Mouse (Mus musculus) monocyte, adult 5-6 weeks (primary cell): ENCODE results near the gene Pank4. TPM values are rescaled to one million over a fixed set of nuclear protein-coding genes. Genes with fewer than 3 reads are reported as not detected.

ENCODE experiments used
- ATAC-seq: fragments of 153-309, 156-312 bp; replicated peaks from 2 replicates; pipeline ENCODE4 v1.8.0; 2017; ENCODE audit warnings: mild to moderate bottlenecking; ENCODE audit not compliant: low TSS enrichment, insufficient number of reproducible peaks, severe bottlenecking, poor library complexity, low FRiP score
- total RNA-seq: library from RNA; stranded (forward); fragments of 200-1000, 200-491, 200-594 nt; gene quantifications from 3 replicates; pipeline ENCODE4 v1.2.3, GENCODE M21; 2017

The Pank4 gene
- total RNA-seq, 1 experiment from 2014 or later: 26.6 TPM

DNA sequence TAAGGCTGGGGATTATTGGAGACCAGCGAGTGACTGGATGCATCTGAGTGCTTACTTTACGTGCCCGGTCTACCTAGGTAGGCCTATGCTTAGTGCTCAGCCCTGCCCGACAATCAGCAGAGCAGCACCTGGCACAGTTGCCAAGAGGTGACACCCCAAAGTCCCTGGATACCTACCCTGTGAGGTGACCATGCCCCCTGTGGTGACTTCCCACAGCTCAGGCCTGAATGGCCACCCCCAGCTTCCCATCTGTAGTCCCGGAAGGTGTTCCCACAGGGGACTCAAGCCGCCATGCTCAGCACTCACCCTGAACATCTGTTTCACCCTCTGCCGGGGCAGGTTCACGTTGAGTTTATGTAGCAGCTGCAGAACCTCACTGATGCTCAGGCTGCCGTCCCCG, 42.4 kb downstream of the Pank4 start:
- ATAC-seq: no peak

GRCm38 (mm10) chr4:155007641-155008040, 43.7 kb downstream of the Pank4 start:
- no peak for ATAC-seq

- ATAC-seq: no peak
Observed at GRCm38 (mm10) chr4:155008075-155008474, 44.2 kb downstream of the Pank4 start.

DNA sequence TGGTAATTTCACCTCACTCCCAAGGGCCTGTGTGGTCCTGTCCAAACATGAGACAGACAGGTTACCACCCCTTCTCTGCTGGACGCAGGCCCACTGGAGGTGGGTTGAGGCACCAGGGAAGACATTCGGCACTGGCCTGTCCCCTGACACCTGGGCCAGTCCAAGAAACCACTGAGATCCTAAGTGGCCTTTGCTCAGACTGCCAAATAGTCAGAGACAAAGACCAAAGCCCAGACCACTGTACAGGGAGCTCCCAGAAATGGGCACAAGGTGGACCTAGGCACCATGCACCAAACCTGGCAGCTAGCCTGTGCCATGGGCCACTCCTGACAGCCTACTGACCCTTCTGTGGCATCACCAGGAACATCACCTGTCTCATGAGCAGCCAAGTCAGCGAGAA, 45.3 kb downstream of the Pank4 start:
- no peak for ATAC-seq

DNA sequence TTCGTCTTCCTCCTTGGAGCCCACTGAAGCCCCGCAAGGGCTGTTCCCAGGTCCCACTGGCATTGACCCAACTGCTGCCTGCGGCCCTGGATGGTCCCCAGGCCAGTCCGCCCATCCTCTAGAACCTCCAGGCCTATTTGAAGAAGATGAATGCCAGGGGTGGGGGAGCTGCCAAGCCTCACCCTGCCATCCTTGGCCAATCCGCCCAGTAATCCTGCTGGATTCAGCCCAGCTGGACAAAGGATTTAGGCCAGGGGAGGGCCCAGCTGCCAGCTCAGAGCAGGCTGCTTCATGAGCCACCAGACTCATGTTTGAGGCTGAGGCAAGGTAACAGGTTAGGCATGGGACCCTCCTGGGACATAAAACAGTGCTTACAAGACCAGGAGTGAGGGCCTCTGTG, 46.9 kb downstream of the Pank4 start:
- ATAC-seq: no peak

GRCm38 (mm10) chr4:155011312-155012025, 47.5 kb downstream of the Pank4 start:
- no peak for ATAC-seq

- ATAC-seq: no peak
Observed at GRCm38 (mm10) chr4:155012115-155012514, 48.2 kb downstream of the Pank4 start.

DNA sequence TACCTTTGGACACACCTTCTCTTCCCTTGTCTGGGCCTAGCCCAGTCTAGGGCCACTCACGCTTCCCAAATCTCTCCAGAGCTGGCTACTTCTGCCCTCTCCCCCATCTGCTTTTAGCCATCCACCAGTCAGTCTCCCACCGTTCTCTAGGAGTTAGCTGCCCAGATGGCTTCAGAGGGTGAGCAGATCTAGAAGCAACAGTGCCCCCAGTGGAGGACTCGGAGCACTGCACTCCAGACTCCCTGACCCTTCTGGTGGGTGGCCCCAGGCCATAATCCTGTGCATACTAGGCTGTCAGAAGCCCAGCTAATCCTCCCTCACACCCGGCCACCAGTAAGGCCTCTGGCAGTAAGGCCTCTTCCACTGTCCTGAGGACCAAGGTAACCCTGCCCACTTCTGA, 48.9 kb downstream of the Pank4 start:
- peak; percentile 78 for ATAC-seq

GRCm38 (mm10) chr4:155014244-155014643, 50.3 kb downstream of the Pank4 start:
- ATAC-seq: no peak

- ATAC-seq: no peak
Observed at GRCm38 (mm10) chr4:155014791-155015190, 50.9 kb downstream of the Pank4 start.

GRCm38 (mm10) chr4:155015550-155015949, 51.6 kb downstream of the Pank4 start:
- no peak for ATAC-seq

- no peak for ATAC-seq
Observed at GRCm38 (mm10) chr4:155016807-155017206, 52.9 kb downstream of the Pank4 start.

DNA sequence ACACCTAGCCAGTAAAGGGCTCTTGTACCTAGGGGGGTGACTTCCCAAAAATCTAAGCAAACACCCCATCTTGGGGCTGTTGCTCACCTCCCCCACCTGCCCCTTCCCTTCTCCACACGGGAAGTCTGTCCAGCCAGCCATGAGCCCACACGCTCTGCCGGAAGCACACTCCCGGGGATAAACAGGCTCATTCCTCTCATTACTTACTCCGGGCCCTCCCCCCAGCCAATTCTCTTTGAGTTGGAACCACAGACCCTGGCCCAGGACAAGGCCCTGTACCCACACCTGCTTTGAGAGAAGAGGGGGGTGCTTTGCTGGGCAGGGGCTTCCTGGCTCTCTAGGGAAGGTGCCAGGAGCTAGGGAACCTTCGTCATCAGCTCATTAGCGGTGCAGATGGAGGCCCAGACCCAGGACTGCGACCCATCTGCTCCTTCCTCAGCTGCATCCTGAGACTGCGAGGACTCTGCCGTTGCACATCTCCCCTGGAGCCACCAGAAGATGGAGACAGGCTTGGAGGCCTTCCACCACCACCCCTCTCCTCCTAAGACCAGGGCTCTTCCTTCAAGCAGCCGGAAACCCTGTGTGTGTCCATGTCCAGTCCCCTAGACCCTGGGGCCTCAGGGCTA, 53.4 kb downstream of the Pank4 start:
- ATAC-seq: no peak

DNA sequence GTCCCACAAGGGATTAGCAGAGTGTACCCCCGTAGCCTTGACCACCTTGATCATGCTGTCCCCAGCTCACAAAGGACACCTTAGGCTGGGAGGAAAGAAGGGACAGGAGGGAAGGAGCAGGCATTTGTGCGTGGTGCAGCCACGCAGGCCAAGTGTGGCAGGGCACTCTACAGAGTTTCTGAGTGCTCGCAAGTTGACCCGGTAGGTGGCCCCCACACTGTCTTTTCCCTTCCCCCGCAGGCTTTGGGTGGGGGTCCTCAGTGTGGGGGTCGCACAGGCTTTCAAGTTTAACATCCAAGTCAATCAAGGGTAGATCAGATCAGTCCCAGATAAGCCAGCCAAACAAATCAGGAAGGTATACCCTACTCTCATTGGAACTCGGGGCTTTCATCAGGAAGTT, 54.1 kb downstream of the Pank4 start:
- no peak for ATAC-seq

GRCm38 (mm10) chr4:155018601-155019335, 54.8 kb downstream of the Pank4 start:
- no peak for ATAC-seq

DNA sequence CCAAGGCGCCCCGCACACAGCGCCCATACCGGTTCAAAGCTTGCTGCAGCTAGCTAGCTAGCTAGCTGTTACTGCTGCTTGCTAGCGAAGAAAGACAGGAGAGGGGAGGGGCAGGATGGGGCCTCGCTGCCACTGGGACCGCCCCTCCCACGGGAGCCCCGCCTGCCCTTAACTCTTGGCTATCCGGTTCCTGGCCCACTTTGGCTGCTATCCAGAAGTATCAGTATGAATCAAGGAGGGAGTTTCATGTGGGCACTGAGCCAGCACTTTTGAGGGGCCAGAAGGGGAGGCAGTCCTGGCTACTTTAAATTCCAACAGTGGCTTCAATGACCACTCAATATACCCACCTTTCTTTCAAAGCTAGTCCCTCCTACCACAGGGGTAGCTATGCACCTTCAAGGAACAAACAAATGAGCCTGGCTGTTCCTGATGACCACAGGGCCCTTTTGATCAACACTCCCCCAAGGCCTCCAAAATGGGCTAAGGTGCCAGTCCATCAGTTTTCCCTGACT, 55.5 kb downstream of the Pank4 start:
- no peak for ATAC-seq

DNA sequence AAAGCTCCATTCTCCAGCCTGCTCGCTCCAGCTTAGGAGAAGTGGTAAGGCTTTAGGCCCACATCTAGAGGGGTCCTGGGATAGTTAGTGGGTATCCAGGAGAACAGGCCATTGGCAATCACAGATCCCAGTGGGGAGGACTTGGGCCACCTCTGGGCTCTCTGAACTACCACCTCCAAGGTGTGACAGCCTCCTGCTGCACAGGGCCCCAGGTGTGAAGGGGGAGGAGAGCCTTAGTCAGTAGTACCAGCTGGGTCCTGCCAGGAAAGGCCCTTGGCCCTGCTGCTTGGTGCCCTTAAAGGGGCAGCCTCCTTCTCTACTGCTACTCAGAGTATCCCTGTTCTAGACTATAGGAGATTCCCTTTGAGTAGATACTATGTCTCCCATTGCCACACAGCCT, 56.2 kb downstream of the Pank4 start:
- ATAC-seq: no peak

DNA sequence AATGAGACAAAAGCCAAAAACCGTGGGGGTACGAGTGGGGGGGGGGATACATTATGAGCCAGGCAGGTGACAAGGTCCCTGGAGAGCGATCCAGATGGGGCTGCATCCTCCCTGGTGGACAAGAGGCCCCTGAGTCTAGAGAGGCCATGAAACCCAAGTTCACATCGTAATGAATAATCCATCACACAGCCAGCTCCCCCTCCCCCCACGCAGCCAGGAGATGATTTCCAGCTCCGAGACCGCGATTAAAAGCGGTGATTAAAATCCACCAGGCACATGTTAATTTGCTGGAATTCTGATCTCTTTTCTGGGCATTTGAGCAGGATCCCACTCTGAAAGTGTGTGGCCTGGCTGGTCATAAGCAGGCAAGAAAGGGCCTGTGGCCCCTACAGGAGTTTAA, 56.9 kb downstream of the Pank4 start:
- no peak for ATAC-seq

DNA sequence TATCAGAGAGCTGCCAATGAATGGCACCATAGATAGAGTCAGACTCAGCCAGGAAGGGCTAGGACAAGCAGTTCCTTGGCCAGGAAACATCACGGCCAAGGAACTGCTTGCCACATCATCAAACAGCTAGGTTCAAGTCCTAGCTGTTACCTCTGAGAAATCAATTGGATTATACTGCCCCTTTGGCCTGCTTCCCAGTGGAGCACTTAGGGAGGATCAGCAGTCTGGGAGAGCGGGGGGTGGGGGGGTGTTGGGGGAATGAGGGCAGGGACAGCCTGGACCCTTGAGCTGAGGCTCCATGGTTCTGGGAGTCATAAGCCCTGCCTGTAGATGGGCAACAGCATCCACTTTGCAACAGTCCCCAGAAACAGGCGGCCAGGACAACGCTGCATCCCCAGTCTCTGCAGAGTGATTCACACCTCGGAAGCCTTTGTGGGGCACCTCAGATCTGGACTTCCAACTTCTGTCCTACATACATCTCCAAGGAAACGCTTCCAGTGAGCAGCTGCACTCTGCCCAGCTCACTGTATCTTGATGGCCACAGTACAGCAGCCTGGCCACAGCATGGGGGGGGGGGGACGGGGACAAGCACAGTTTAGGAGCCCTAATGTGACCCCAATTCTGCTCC, 58.4 kb downstream of the Pank4 start:
- no peak for ATAC-seq
